8 mouse cellular contexts compared by ENCODE assay signal in the genomic region with DNA sequence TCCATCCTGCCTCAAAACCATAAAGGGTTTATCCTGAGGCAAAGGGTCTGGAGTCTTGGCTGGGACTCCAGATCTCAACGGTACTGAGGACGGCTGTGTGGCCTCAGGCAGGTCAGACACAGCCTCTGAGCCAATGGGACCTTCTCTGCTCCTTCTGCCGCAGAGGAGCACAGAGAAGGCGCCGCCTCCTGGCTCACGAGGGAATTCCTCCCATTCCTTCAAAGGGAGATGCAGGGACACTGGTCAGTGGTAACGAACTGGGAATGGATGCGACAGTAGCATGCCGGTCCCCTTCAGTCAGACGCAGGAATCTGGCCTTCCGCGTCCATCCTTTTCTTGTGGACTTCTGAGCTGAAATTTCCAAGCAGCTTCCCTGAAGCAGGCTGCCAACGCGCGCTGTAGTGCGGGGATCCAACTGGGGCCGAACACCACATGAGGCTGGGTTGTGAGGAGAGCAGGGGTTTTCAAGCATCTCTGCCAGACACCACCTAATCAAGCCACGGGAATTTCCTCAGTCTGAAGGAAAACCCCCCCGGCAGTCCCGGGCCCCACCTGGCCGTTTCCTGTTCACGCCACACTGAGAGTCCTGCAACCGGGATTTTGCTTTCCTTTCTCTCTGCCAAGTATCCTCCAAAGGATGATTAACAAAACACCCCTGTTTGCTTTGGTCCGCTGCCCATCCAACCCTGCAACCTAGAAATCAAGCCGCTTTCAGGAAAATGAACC. TPM values are rescaled to one million over a fixed set of nuclear protein-coding genes. Genes with fewer than 3 reads are reported as not detected.
A peak's percentile ranks its signal among the peaks of the same experiment; 100 is the strongest.
DNase-seq lines count a peak whose midpoint lies in the region; ATAC-seq lines count a peak whose summit lies in the region.

No protein-coding gene starts in this region.

- H3K9ac ChIP-seq in embryonic facial prominence, embryonic 14.5 days (ENCODE audit: low read depth, low read length) = peak overlapping the region; percentile 35; the same call in 1 of the 2 replicates
- peak overlapping the region; percentile 34; the same call in 1 of the 2 replicates for H3K9ac ChIP-seq in limb, embryonic 12.5 days (replicated peaks)

- H3K9me3 ChIP-seq in embryonic facial prominence, embryonic 14.5 days (ENCODE audit: control insufficient read depth, low read length) = peaks cover 6% of the 10 kb centered on the region
- peaks cover 6% of the 10 kb centered on the region; the same call in 1 of the 2 replicates for H3K9me3 ChIP-seq in limb, embryonic 12.5 days

- H3K27me3 ChIP-seq in embryonic facial prominence, embryonic 14.5 days (replicated peaks; ENCODE audit: control insufficient read depth, insufficient read depth, low read length) = peaks cover 21% of the 10 kb centered on the region
- H3K27me3 ChIP-seq in limb, embryonic 12.5 days = peaks cover 27% of the 10 kb centered on the region

- DNase-seq in ES-CJ7 (ENCODE audit: low read depth, low spot score) (peak; percentile 79), ZHBTc4 (ENCODE audit: low read depth, low spot score) (peak; percentile 87)
- peak; percentile 76 for DNase-seq in embryonic facial prominence, embryonic 14.5 days (ENCODE audit: low spot score)
- peak; percentile 64 for DNase-seq in heart, postnatal 4 days
- DNase-seq in neural tube, embryonic 10.5 days (ENCODE audit: extremely low spot score, low spot score) = peak; percentile 57
- DNase-seq in layer of hippocampus, postnatal 36 days = no peak
- no peak for DNase-seq in right cerebral cortex, postnatal 14 days

- peak; percentile 35; the same call in 1 of the 2 replicates for ATAC-seq in embryonic facial prominence, embryonic 14.5 days (ENCODE audit: low read depth)
- no peak for ATAC-seq in limb, embryonic 12.5 days (ENCODE audit: insufficient number of reproducible peaks, insufficient read depth, low FRiP score, low TSS enrichment, low read depth)

- peak overlapping the region; percentile 2 for H3K4me3 ChIP-seq in embryonic facial prominence, embryonic 14.5 days (ENCODE audit: low read depth, low read length)
- peak overlapping the region; percentile 31 for H3K4me3 ChIP-seq in limb, embryonic 12.5 days (replicated peaks)

- 6% methylated on average over 25 of the region's 25 CpGs for WGBS in embryonic facial prominence, embryonic 14.5 days
- 9% methylated on average over 25 of the region's 25 CpGs for WGBS in limb, embryonic 12.5 days

- H3K4me2 ChIP-seq in embryonic facial prominence, embryonic 14.5 days (ENCODE audit: low read depth, low read length) = peak overlapping the region; percentile 46
- peak overlapping the region; percentile 53 for H3K4me2 ChIP-seq in limb, embryonic 12.5 days

- no peaks in the 10 kb centered on the region for H3K36me3 ChIP-seq in embryonic facial prominence, embryonic 14.5 days (ENCODE audit: control insufficient read depth, insufficient read depth, low read length)
- no peaks in the 10 kb centered on the region for H3K36me3 ChIP-seq in limb, embryonic 12.5 days

- H3K4me1 ChIP-seq in embryonic facial prominence, embryonic 14.5 days (ENCODE audit: control insufficient read depth, insufficient read depth, low read length) = no peaks in the 10 kb centered on the region; the same call in 1 of the 2 replicates
- H3K4me1 ChIP-seq in limb, embryonic 12.5 days (replicated peaks) = peaks cover 18% of the 10 kb centered on the region

- H3K27ac ChIP-seq in embryonic facial prominence, embryonic 14.5 days (replicated peaks; ENCODE audit: low read depth, low read length) = peak overlapping the region; percentile 56
- H3K27ac ChIP-seq in limb, embryonic 12.5 days = 0 out of 2 replicates have a peak overlapping the region, but pooled peaks have one; percentile 50

RNA-seq across cellular contexts. Expression of a gene that starts 10.3 kb away (rescaled TPM):
- 71.2 and 74.1 TPM in 2 replicates for polyA plus RNA-seq in embryonic facial prominence, embryonic 14.5 days (2014; fragmentation: Nextera tagmentation; extraction: Ambion mirVana)
- 10 to 100 TPM; 39.0 to 39.3 TPM for total RNA-seq in heart, postnatal 4 days (2021)
- polyA plus RNA-seq in limb, embryonic 12.5 days (2016; fragmentation: Nextera tagmentation; extraction: Ambion mirVana) = 47.2 and 52.9 TPM in 2 replicates
- 10 to 100 TPM; 43.9 to 48.1 TPM for total RNA-seq in layer of hippocampus, postnatal 36 days (2021)

RNA-seq across cellular contexts. Expression of a gene that starts 19.7 kb away (rescaled TPM):
- 1.8 and 2.1 TPM in 2 replicates for polyA plus RNA-seq in embryonic facial prominence, embryonic 14.5 days (2014; fragmentation: Nextera tagmentation; extraction: Ambion mirVana)
- total RNA-seq in heart, postnatal 4 days (2021) = 1 to 10 TPM; 4.9 to 5.3 TPM
- polyA plus RNA-seq in limb, embryonic 12.5 days (2016; fragmentation: Nextera tagmentation; extraction: Ambion mirVana) = 0.55 and 0.74 TPM in 2 replicates
- total RNA-seq in layer of hippocampus, postnatal 36 days (2021) = under 1 TPM; 0.51 to 0.67 TPM

RNA-seq across cellular contexts. Expression of a gene that starts 52.7 kb away (rescaled TPM):
- polyA plus RNA-seq in embryonic facial prominence, embryonic 14.5 days (2014; fragmentation: Nextera tagmentation; extraction: Ambion mirVana) = 12.7 and 13.7 TPM in 2 replicates
- 10 to 100 TPM; 27.7 to 27.9 TPM for total RNA-seq in heart, postnatal 4 days (2021)
- 4.5 and 4.9 TPM in 2 replicates for polyA plus RNA-seq in limb, embryonic 12.5 days (2016; fragmentation: Nextera tagmentation; extraction: Ambion mirVana)
- total RNA-seq in layer of hippocampus, postnatal 36 days (2021) = 10 to 100 TPM; 12.6 to 14.9 TPM

Comparison
In these comparisons a context has a peak if more than half of its experiments do, and no peak if none do; other contexts are left out.
1. DNase-seq: peak in ES-CJ7 (single experiment), ZHBTc4 (single experiment), embryonic facial prominence, embryonic 14.5 days (single experiment), heart, postnatal 4 days (single experiment) and neural tube, embryonic 10.5 days (single experiment); none in layer of hippocampus, postnatal 36 days (0 of 2) and right cerebral cortex, postnatal 14 days (single experiment).